Mouse (Mus musculus) hindbrain, postnatal 0 days (tissue): ENCODE results near the gene Chd3. TPM values are rescaled to one million over a fixed set of nuclear protein-coding genes. Genes with fewer than 3 reads are reported as not detected.

Experiments
- ATAC-seq: fragments of 200-750 bp; cut with Nextera tagmentation; 2 replicates; pipeline ENCODE4 v1.8.0; 2017; ENCODE audit warnings: mild to moderate bottlenecking, moderate TSS enrichment, moderate library complexity
- DNase-seq: peaks from one replicate; pipeline ENCODE4 v3.0.0-alpha.2; 2015; ENCODE audit warnings: low spot score
- H3K27ac ChIP-seq: fragments of 300-500 bp; sonication (generic); 2 replicates; pipeline ENCODE4 v1.5.1; 2014; ENCODE audit warnings: mild to moderate bottlenecking
- H3K27me3 ChIP-seq: fragments of 300-500 bp; sonication (generic); 2 replicates; pipeline ENCODE4 v1.6.1; 2014; ENCODE audit warnings: low read length, mixed read lengths; ENCODE audit not compliant: insufficient read depth
- H3K36me3 ChIP-seq: fragments of 300-500 bp; sonication (generic); 2 replicates; pipeline ENCODE4 v1.6.1; 2014; ENCODE audit warnings: low read length, mixed read lengths; ENCODE audit not compliant: insufficient read depth
- H3K4me1 ChIP-seq: fragments of 300-500 bp; sonication (generic); 2 replicates; pipeline ENCODE4 v1.6.1; 2014; ENCODE audit warnings: antibody characterized with exemption, low read length, mixed read lengths; ENCODE audit not compliant: insufficient read depth
- H3K4me2 ChIP-seq: fragments of 300-500 bp; sonication (generic); 2 replicates; pipeline ENCODE4 v1.6.1; 2014; ENCODE audit warnings: low read depth, mild to moderate bottlenecking, low read length, moderate library complexity, mixed read lengths
- H3K4me3 ChIP-seq: fragments of 300-500 bp; sonication (generic); 2 replicates; pipeline ENCODE4 v1.5.1; 2014; ENCODE audit warnings: low read length
- H3K9ac ChIP-seq: fragments of 300-500 bp; sonication (generic); replicated peaks from 2 replicates; pipeline ENCODE4 v1.6.1; 2014; ENCODE audit warnings: mild to moderate bottlenecking, low read length, moderate library complexity, mixed read lengths
- H3K9me3 ChIP-seq: fragments of 300-500 bp; sonication (generic); 2 replicates; pipeline ENCODE4 v1.6.1; 2016; ENCODE audit warnings: low read length, mixed read lengths
- CTCF ChIP-seq: IDR thresholded peaks from 2 replicates; pipeline ENCODE4 v1.5.1; 2016; ENCODE audit warnings: antibody characterized with exemption, control low read depth, low read depth
- WGBS: fragments of 180-500 bp; shearing (Covaris S2); extraction: QIAGEN DNeasy Blood & Tissue Kit; methylation state at CpG from one replicate; pipeline ENCODE4 v1.1.7; 2014; 5-methylcytosine and 5-hydroxymethylcytosine counted together
- polyA plus RNA-seq: library from polyadenylated mRNA; unstranded; fragments of >200 nt; fragmentation: Nextera tagmentation; extraction: Ambion mirVana; gene quantifications from 2 replicates; pipeline ENCODE4 v1.2.1, GENCODE M21; 2015
- total RNA-seq: library from RNA; depleted of rRNA; stranded (reverse); fragments of >200 nt; gene quantifications from 2 replicates; pipeline ENCODE4 v1.2.3, GENCODE M21; 2014

Chd3 gene
- total and polyA plus RNA-seq, 2 experiments from 2014 or later: 46.6 to 252 TPM

GRCm38 (mm10) chr11:69406282-69406681 lies 37.1 kb upstream of the Chd3 start:
- H3K4me2 ChIP-seq: no peak overlapping the region
- no peak for DNase-seq
- no peak overlapping the region for H3K9ac ChIP-seq
- no peak overlapping the region for H3K4me3 ChIP-seq
- no peak for ATAC-seq
- WGBS: 85% methylated on average over 19 of the region's 19 CpGs
- H3K27me3 ChIP-seq: no peaks in the 10 kb centered on the region
- no peaks in the 10 kb centered on the region for H3K9me3 ChIP-seq
- TF ChIP-seq CTCF: no peak
- H3K4me1 ChIP-seq: 0 out of 2 replicates have a peak, but pooled peaks cover 9% of the 10 kb centered on the region
- peaks cover 57% of the 10 kb centered on the region for H3K36me3 ChIP-seq
- no peak overlapping the region for H3K27ac ChIP-seq

GRCm38 (mm10) chr11:69405397-69406200 lies 36.4 kb upstream of the Chd3 start:
- H3K36me3 ChIP-seq: peaks cover 61% of the 10 kb centered on the region
- H3K9me3 ChIP-seq: no peaks in the 10 kb centered on the region
- no peak overlapping the region for H3K9ac ChIP-seq
- H3K27me3 ChIP-seq: no peaks in the 10 kb centered on the region
- H3K4me3 ChIP-seq: no peak overlapping the region
- no peak for TF ChIP-seq CTCF
- WGBS: 90% methylated on average over 24 of the region's 24 CpGs
- H3K27ac ChIP-seq: no peak overlapping the region
- ATAC-seq (no peak), DNase-seq (no peak)
- H3K4me2 ChIP-seq: no peak overlapping the region
- H3K4me1 ChIP-seq: 0 out of 2 replicates have a peak, but pooled peaks cover 9% of the 10 kb centered on the region

- Histone ChIP-seq H3K27ac (no peak overlapping the region), H3K4me2 (no peak overlapping the region), H3K4me1 (0 out of 2 replicates have a peak, but pooled peaks cover 9% of the 10 kb centered on the region), H3K9ac (no peak overlapping the region), H3K4me3 (no peak overlapping the region), H3K36me3 (peaks cover 69% of the 10 kb centered on the region), H3K9me3 (no peaks in the 10 kb centered on the region), H3K27me3 (no peaks in the 10 kb centered on the region)
- ATAC-seq: no peak
- no peak for DNase-seq
- 93% methylated on average over 24 of the region's 24 CpGs for WGBS
- TF ChIP-seq CTCF: no peak
Observed at GRCm38 (mm10) chr11:69404595-69405396, 35.6 kb upstream of the Chd3 start.

- Histone ChIP-seq H3K9ac (no peak overlapping the region), H3K27ac (no peak overlapping the region), H3K4me1 (0 out of 2 replicates have a peak, but pooled peaks cover 9% of the 10 kb centered on the region), H3K9me3 (no peaks in the 10 kb centered on the region), H3K36me3 (peaks cover 72% of the 10 kb centered on the region), H3K4me3 (no peak overlapping the region), H3K27me3 (no peaks in the 10 kb centered on the region), H3K4me2 (no peak overlapping the region)
- 91% methylated on average over 38 of the region's 38 CpGs for WGBS
- no peak for ATAC-seq
- TF ChIP-seq CTCF: no peak
- DNase-seq: no peak
Observed at GRCm38 (mm10) chr11:69403691-69404594, 34.7 kb upstream of the Chd3 start.

GRCm38 (mm10) chr11:69401987-69402386 lies 32.8 kb upstream of the Chd3 start:
- no peak for ATAC-seq
- WGBS: 85% methylated on average over 12 of the region's 12 CpGs

GRCm38 (mm10) chr11:69401210-69401637 lies 32.0 kb upstream of the Chd3 start:
- Histone ChIP-seq H3K4me2 (no peak overlapping the region), H3K27ac (no peak overlapping the region), H3K4me3 (no peak overlapping the region), H3K4me1 (0 out of 2 replicates have a peak, but pooled peaks cover 3% of the 10 kb centered on the region), H3K27me3 (no peaks in the 10 kb centered on the region), H3K9me3 (no peaks in the 10 kb centered on the region), H3K36me3 (peaks cover 58% of the 10 kb centered on the region), H3K9ac (no peak overlapping the region)
- DNase-seq (peak; percentile 98), ATAC-seq (peak; percentile 73)
- peak; percentile 98 for TF ChIP-seq CTCF
- WGBS: 18% methylated on average over 22 of the region's 22 CpGs

More at GRCm38 (mm10) chr11:69401987-69402386, 32.8 kb upstream of the Chd3 start:
- no peak overlapping the region for H3K4me2 ChIP-seq
- no peaks in the 10 kb centered on the region for H3K27me3 ChIP-seq
- H3K36me3 ChIP-seq: peaks cover 65% of the 10 kb centered on the region
- no peak overlapping the region for H3K4me3 ChIP-seq
- DNase-seq: no peak
- no peaks in the 10 kb centered on the region for H3K9me3 ChIP-seq
- no peak overlapping the region for H3K27ac ChIP-seq
- no peak for TF ChIP-seq CTCF
- H3K9ac ChIP-seq: no peak overlapping the region
- no peaks in the 10 kb centered on the region for H3K4me1 ChIP-seq
